Mouse (Mus musculus): ENCODE results near the gene Gm45062. TPM values are rescaled to one million over a fixed set of nuclear protein-coding genes. Genes with fewer than 3 reads are reported as not detected.

The Gm45062 gene
- polyA plus RNA-seq, 1 experiment from 2014 or later, result 2.3 TPM

DNA sequence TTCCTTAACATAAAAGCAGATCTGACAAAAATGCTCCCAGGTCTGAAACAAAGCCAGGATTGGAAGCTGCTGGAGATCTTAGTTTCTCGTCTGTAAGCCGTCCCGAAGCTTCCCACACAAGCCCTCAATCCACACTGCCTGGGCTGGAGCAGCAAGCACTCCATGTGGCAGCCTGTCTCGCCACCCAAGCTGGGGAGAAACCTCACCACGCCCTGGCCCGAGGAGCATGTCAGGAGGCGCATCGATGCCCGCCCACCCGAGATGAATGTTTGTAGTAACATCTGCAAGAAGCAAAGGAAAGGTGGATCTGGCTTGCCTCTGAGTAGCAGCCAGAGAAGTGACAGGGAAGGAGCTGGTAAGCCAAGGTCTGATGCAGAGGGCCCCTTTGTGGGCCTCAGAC, 385.5 kb downstream of the Gm45062 start:
- no peaks in the 10 kb centered on the region for H3K36me3 ChIP-seq (ENCODE audit: control insufficient read depth, insufficient read depth)
- H3K27me3 ChIP-seq (ENCODE audit: control insufficient read depth, insufficient read depth, low read depth, low read length), result no peaks in the 10 kb centered on the region
- WGBS (ENCODE audit: insufficient replicate concordance), result 67% methylated on average over 10 of the region's 10 CpGs
- no peak overlapping the region for H3K4me3 ChIP-seq (ENCODE audit: low read depth, low read length)
- ATAC-seq (ENCODE audit: low read depth), result no peak
- H3K4me1 ChIP-seq (ENCODE audit: control insufficient read depth, low read depth, low read length), result peaks cover 8% of the 10 kb centered on the region
- no peak overlapping the region for H3K9ac ChIP-seq (ENCODE audit: low read depth, low read length)
- H3K27ac ChIP-seq (ENCODE audit: low read length), result no peak overlapping the region
- H3K9me3 ChIP-seq (replicated peaks; ENCODE audit: control insufficient read depth, low read length), result no peaks in the 10 kb centered on the region
- no peak overlapping the region for H3K4me2 ChIP-seq (ENCODE audit: low read depth, low read length)

- ATAC-seq (ENCODE audit: low read depth), result no peak
- H3K4me3 ChIP-seq (ENCODE audit: low read depth, low read length), result no peak overlapping the region
- no peaks in the 10 kb centered on the region for H3K9me3 ChIP-seq (replicated peaks; ENCODE audit: control insufficient read depth, low read length)
- H3K9ac ChIP-seq (ENCODE audit: low read depth, low read length), result no peak overlapping the region
- peaks cover 8% of the 10 kb centered on the region for H3K4me1 ChIP-seq (ENCODE audit: control insufficient read depth, low read depth, low read length)
- no peak overlapping the region for H3K4me2 ChIP-seq (ENCODE audit: low read depth, low read length)
- H3K36me3 ChIP-seq (ENCODE audit: control insufficient read depth, insufficient read depth), result no peaks in the 10 kb centered on the region
- H3K27me3 ChIP-seq (ENCODE audit: control insufficient read depth, insufficient read depth, low read depth, low read length), result no peaks in the 10 kb centered on the region
- 56% methylated on average over 2 of the region's 2 CpGs for WGBS (ENCODE audit: insufficient replicate concordance)
- H3K27ac ChIP-seq (ENCODE audit: low read length), result no peak overlapping the region
Measured at GRCm38 (mm10) chr6:8645708-8646107, 386.5 kb downstream of the Gm45062 start.

Other genes with a start within 250 kb of the Gm45062 start
- 0.06 and 0.07 TPM in 2 replicates for gene Col28a1, start 66.8 kb upstream of the Gm45062 start, polyA plus RNA-seq (2015; fragmentation: Nextera tagmentation; extraction: Ambion mirVana)
- 9.3 TPM in 2 replicates for gene Mios, start 50.2 kb upstream of the Gm45062 start, polyA plus RNA-seq (2015; fragmentation: Nextera tagmentation; extraction: Ambion mirVana)
- 61.1 and 85.4 TPM in 2 replicates for gene Rpa3, start 277 bp upstream of the Gm45062 start, polyA plus RNA-seq (2015; fragmentation: Nextera tagmentation; extraction: Ambion mirVana)
- 15.0 and 15.9 TPM in 2 replicates for gene Umad1, start 162 bp upstream of the Gm45062 start, polyA plus RNA-seq (2015; fragmentation: Nextera tagmentation; extraction: Ambion mirVana)

Data from liver, embryonic 16.5 days (tissue).